Comparison of ENCODE assay signal across 10 mouse cellular contexts in genomic region chr11:19987756-19988091, GRCm38 (mm10).
DNase-seq lines count a peak whose midpoint lies in the region; ATAC-seq and TF ChIP-seq lines count a peak whose summit lies in the region.
"Had no signal": no experiment of that assay in that cellular context is flagged by ENCODE, and none has a peak within 500 bp of the region (broad histone marks: within the 10 kb centered on the region; RNA-seq: fewer than 3 reads in every experiment).

No protein-coding gene starts in this region.

- no peak overlapping the region for H3K9ac ChIP-seq in heart, postnatal 0 days (replicated peaks; ENCODE audit: low read depth, low read length)
- no peak overlapping the region for H3K9ac ChIP-seq in kidney, postnatal 0 days (ENCODE audit: low read depth, low read length)
- H3K9ac ChIP-seq in neural tube, embryonic 13.5 days = no peak overlapping the region
- H3K9ac ChIP-seq: forebrain, postnatal 0 days; lung, embryonic 14.5 days had no signal

- intact Hi-C loops in heart, postnatal 14 days (cut with DNase I) = no loop called here

- DNase-seq in heart, postnatal 0 days (ENCODE audit: low spot score) = no peak
- DNase-seq in heart, postnatal 14 days = no peak
- DNase-seq in R1 (ENCODE audit: low read depth, low spot score) = peak; percentile 78
- peak; percentile 19 for DNase-seq in kidney, postnatal 0 days (ENCODE audit: low spot score)
- DNase-seq in c-Kit-positive CD71-positive TER-119-positive erythroid progenitor cells, embryonic 14.5 days (ENCODE audit: low spot score) = no peak
- DNase-seq in thymus, postnatal 0 days (ENCODE audit: low spot score) = no peak
- DNase-seq in ovary, postnatal 14 days (ENCODE audit: low spot score) = no peak
- DNase-seq: forebrain, postnatal 0 days had no signal

- no peak for ATAC-seq in heart, postnatal 0 days (ENCODE audit: insufficient read depth, low read depth)
- no peak for ATAC-seq in kidney, postnatal 0 days (replicated peaks; ENCODE audit: low FRiP score, low read depth)
- no peak for ATAC-seq in neural tube, embryonic 13.5 days (ENCODE audit: low read depth)
- ATAC-seq: forebrain, postnatal 0 days had no signal

- no peak for TF ChIP-seq CTCF in heart, postnatal 0 days (IDR thresholded peaks at IDR 0.05; ENCODE audit: low read depth)
- no peak for TF ChIP-seq CTCF in kidney, postnatal 0 days (IDR thresholded peaks at IDR 0.05; ENCODE audit: low read depth)

- no peak for TF ChIP-seq EP300 in heart, postnatal 0 days (IDR thresholded peaks at IDR 0.05; ENCODE audit: low read depth)

- H3K9me3 ChIP-seq in heart, postnatal 0 days (replicated peaks; ENCODE audit: control insufficient read depth, low read length) = no peaks in the 10 kb centered on the region
- no peaks in the 10 kb centered on the region for H3K9me3 ChIP-seq in kidney, postnatal 0 days (replicated peaks; ENCODE audit: low read length)
- H3K9me3 ChIP-seq in neural tube, embryonic 13.5 days = no peaks in the 10 kb centered on the region

- 65% methylated on average over 9 of the region's 9 CpGs for WGBS in heart, postnatal 0 days
- WGBS in kidney, postnatal 0 days = 13% methylated on average over 9 of the region's 9 CpGs
- 10% methylated on average over 9 of the region's 9 CpGs for WGBS in neural tube, embryonic 13.5 days

- no peaks in the 10 kb centered on the region for H3K27me3 ChIP-seq in heart, postnatal 0 days (ENCODE audit: control insufficient read depth, insufficient read depth, low read length)
- H3K27me3 ChIP-seq in kidney, postnatal 0 days (ENCODE audit: insufficient read depth, low read length) = no peaks in the 10 kb centered on the region
- H3K27me3 ChIP-seq in neural tube, embryonic 13.5 days = no peaks in the 10 kb centered on the region

- peaks cover 51% of the 10 kb centered on the region for H3K4me1 ChIP-seq in heart, postnatal 0 days (ENCODE audit: control insufficient read depth, insufficient read depth)
- peaks cover 55% of the 10 kb centered on the region for H3K4me1 ChIP-seq in kidney, postnatal 0 days (replicated peaks; ENCODE audit: insufficient read depth, low read length)
- H3K4me1 ChIP-seq in neural tube, embryonic 13.5 days (replicated peaks) = peaks cover 62% of the 10 kb centered on the region

- H3K4me2 ChIP-seq in heart, postnatal 0 days (ENCODE audit: low read depth, low read length) = 0 out of 2 replicates have a peak overlapping the region, but pooled peaks have one; percentile 32
- H3K4me2 ChIP-seq in kidney, postnatal 0 days (ENCODE audit: low read length) = no peak overlapping the region
- no peak overlapping the region for H3K4me2 ChIP-seq in neural tube, embryonic 13.5 days
- H3K4me2 ChIP-seq: lung, embryonic 14.5 days had no signal

- no peak overlapping the region for H3K4me3 ChIP-seq in heart, postnatal 0 days (ENCODE audit: low read depth, low read length)
- no peak overlapping the region for H3K4me3 ChIP-seq in kidney, postnatal 0 days (replicated peaks; ENCODE audit: low read depth, low read length)
- H3K4me3 ChIP-seq in neural tube, embryonic 13.5 days = no peak overlapping the region

- no peaks in the 10 kb centered on the region for H3K36me3 ChIP-seq in heart, postnatal 0 days (replicated peaks; ENCODE audit: control insufficient read depth, insufficient read depth, low read length)
- H3K36me3 ChIP-seq in kidney, postnatal 0 days (ENCODE audit: insufficient read depth, low read length) = no peaks in the 10 kb centered on the region
- H3K36me3 ChIP-seq in neural tube, embryonic 13.5 days = no peaks in the 10 kb centered on the region

- H3K27ac ChIP-seq in heart, postnatal 0 days (ENCODE audit: low read depth) = 0 out of 2 replicates have a peak overlapping the region, but pooled peaks have one; percentile 85
- peak overlapping the region; percentile 77 for H3K27ac ChIP-seq in kidney, postnatal 0 days
- H3K27ac ChIP-seq in neural tube, embryonic 13.5 days (replicated peaks) = 0 out of 2 replicates have a peak overlapping the region, but pooled peaks have one; percentile 65

Comparison
In these comparisons a context has a peak if more than half of its experiments do, and no peak if none do; other contexts are left out.
1. DNase-seq: peak in R1 (single experiment) and kidney, postnatal 0 days (single experiment); none in heart, postnatal 0 days (single experiment), heart, postnatal 14 days (0 of 2), c-Kit-positive CD71-positive TER-119-positive erythroid progenitor cells, embryonic 14.5 days (single experiment), thymus, postnatal 0 days (single experiment) and ovary, postnatal 14 days (single experiment).
2. Peak in every context shown above with its lines, with median percentiles within 50 percentile points of each other: H3K27ac ChIP-seq.